Mouse (Mus musculus) neural tube, embryonic 14.5 days (tissue): ENCODE results near the gene 4921539E11Rik. TPM values are rescaled to one million over a fixed set of nuclear protein-coding genes. Genes with fewer than 3 reads are reported as not detected.

ENCODE experiments used
- ATAC-seq: fragments of 200-750 bp; cut with Nextera tagmentation; 2 replicates; pipeline ENCODE4 v1.8.0; 2017; ENCODE audit warnings: low read depth, mild to moderate bottlenecking, moderate TSS enrichment, moderate library complexity
- H3K27ac ChIP-seq: fragments of 300-500 bp; sonication (generic); 2 replicates; pipeline ENCODE4 v1.5.1; 2014; ENCODE audit warnings: low read depth, mild to moderate bottlenecking, control low read depth, low read length, moderate library complexity, mixed read lengths
- H3K27me3 ChIP-seq: fragments of 300-500 bp; sonication (generic); 2 replicates; pipeline ENCODE4 v1.6.1; 2014; ENCODE audit warnings: low read length; ENCODE audit not compliant: control insufficient read depth, insufficient read depth
- H3K36me3 ChIP-seq: fragments of 300-500 bp; sonication (generic); 2 replicates; pipeline ENCODE4 v1.6.1; 2014; ENCODE audit warnings: low read length, mixed read lengths; ENCODE audit not compliant: control insufficient read depth, insufficient read depth
- H3K4me1 ChIP-seq: fragments of 300-500 bp; sonication (generic); 2 replicates; pipeline ENCODE4 v1.6.1; 2014; ENCODE audit warnings: low read length; ENCODE audit not compliant: control insufficient read depth, insufficient read depth
- H3K4me2 ChIP-seq: fragments of 300-500 bp; sonication (generic); 2 replicates; pipeline ENCODE4 v1.6.1; 2014; ENCODE audit warnings: mild to moderate bottlenecking, low read depth, low read length, control low read depth
- H3K4me3 ChIP-seq: fragments of 300-500 bp; sonication (generic); 2 replicates; pipeline ENCODE4 v1.5.1; 2014; ENCODE audit warnings: low read depth, low read length, control low read depth, mixed read lengths
- H3K9ac ChIP-seq: fragments of 300-500 bp; sonication (generic); replicated peaks from 2 replicates; pipeline ENCODE4 v1.6.1; 2014; ENCODE audit warnings: low read depth, mild to moderate bottlenecking, control low read depth, low read length, mixed read lengths
- H3K9me3 ChIP-seq: fragments of 300-500 bp; sonication (generic); 2 replicates; pipeline ENCODE4 v1.6.1; 2016; ENCODE audit warnings: low read length; ENCODE audit not compliant: control insufficient read depth
- WGBS: fragments of 180-500 bp; shearing (Covaris S2); extraction: QIAGEN DNeasy Blood & Tissue Kit; methylation state at CpG from one replicate; pipeline ENCODE4 v1.1.7; 2014; 5-methylcytosine and 5-hydroxymethylcytosine counted together
- polyA plus RNA-seq: library from polyadenylated mRNA; unstranded; fragments of >200 nt; fragmentation: Nextera tagmentation; extraction: Ambion mirVana; gene quantifications from 2 replicates; pipeline ENCODE4 v1.2.1, GENCODE M21; 2014

4921539E11Rik gene
- polyA plus RNA-seq, 1 experiment from 2014 or later, result 0.13 TPM

GRCm38 (mm10) chr4:103197401-103197800 lies 93.3 kb downstream of the 4921539E11Rik start:
- no peaks in the 10 kb centered on the region for H3K27me3 ChIP-seq
- WGBS, result 95% methylated on average over 8 of the region's 8 CpGs
- no peak overlapping the region for H3K9ac ChIP-seq
- no peak overlapping the region for H3K27ac ChIP-seq
- H3K4me1 ChIP-seq, result no peaks in the 10 kb centered on the region
- no peaks in the 10 kb centered on the region; the same call in 1 of the 2 replicates for H3K36me3 ChIP-seq
- no peaks in the 10 kb centered on the region for H3K9me3 ChIP-seq
- no peak overlapping the region for H3K4me2 ChIP-seq
- ATAC-seq, result no peak
- H3K4me3 ChIP-seq, result no peak overlapping the region

GRCm38 (mm10) chr4:103192421-103192820 lies 98.2 kb downstream of the 4921539E11Rik start:
- Histone ChIP-seq H3K9ac (no peak overlapping the region), H3K4me2 (no peak overlapping the region), H3K27ac (no peak overlapping the region), H3K9me3 (no peaks in the 10 kb centered on the region), H3K27me3 (no peaks in the 10 kb centered on the region), H3K36me3 (peaks cover 15% of the 10 kb centered on the region), H3K4me3 (no peak overlapping the region), H3K4me1 (no peaks in the 10 kb centered on the region)
- no peak for ATAC-seq
- WGBS, result 89% methylated on average over 2 of the region's 2 CpGs

GRCm38 (mm10) chr4:103188786-103189640 lies 101.7 kb downstream of the 4921539E11Rik start:
- ATAC-seq, result no peak
- no peak overlapping the region for H3K4me2 ChIP-seq
- H3K4me1 ChIP-seq, result no peaks in the 10 kb centered on the region
- 92% methylated on average over 8 of the region's 8 CpGs for WGBS
- no peaks in the 10 kb centered on the region for H3K9me3 ChIP-seq
- no peak overlapping the region for H3K27ac ChIP-seq
- H3K9ac ChIP-seq, result no peak overlapping the region
- H3K36me3 ChIP-seq, result peaks cover 15% of the 10 kb centered on the region
- H3K27me3 ChIP-seq, result no peaks in the 10 kb centered on the region
- H3K4me3 ChIP-seq, result no peak overlapping the region

Other genes starting within 250 kb of the 4921539E11Rik start
- gene Mier1, start 176.5 kb downstream of the 4921539E11Rik start, polyA plus RNA-seq, result 41.3 and 45.5 TPM in 2 replicates
- gene Wdr78, start 176.3 kb downstream of the 4921539E11Rik start, polyA plus RNA-seq, result 4.1 and 4.5 TPM in 2 replicates
- gene Slc35d1, start 75.7 kb downstream of the 4921539E11Rik start, polyA plus RNA-seq, result 9.5 and 10.0 TPM in 2 replicates
- 9.0 and 9.4 TPM in 2 replicates for gene Oma1, start 22.9 kb upstream of the 4921539E11Rik start, polyA plus RNA-seq